Mouse (Mus musculus): ENCODE results near the gene Fam155a. TPM values are rescaled to one million over a fixed set of nuclear protein-coding genes. Genes with fewer than 3 reads are reported as not detected.

Fam155a gene
- total RNA-seq, 2 experiments from 2014 or later, result 105 to 109 TPM

GRCm38 (mm10) chr8:9535730-9536372 lies 235.1 kb downstream of the Fam155a start:
- DNase-seq (ENCODE audit: low spot score in 2 of 2), result no peak
- intact Hi-C loops (cut with DNase I), result no loop called here

GRCm38 (mm10) chr8:9526515-9526914 lies 244.4 kb downstream of the Fam155a start:
- intact Hi-C loops (cut with DNase I), result no loop called here
- no peak for DNase-seq (ENCODE audit: low spot score in 2 of 2)

DNA sequence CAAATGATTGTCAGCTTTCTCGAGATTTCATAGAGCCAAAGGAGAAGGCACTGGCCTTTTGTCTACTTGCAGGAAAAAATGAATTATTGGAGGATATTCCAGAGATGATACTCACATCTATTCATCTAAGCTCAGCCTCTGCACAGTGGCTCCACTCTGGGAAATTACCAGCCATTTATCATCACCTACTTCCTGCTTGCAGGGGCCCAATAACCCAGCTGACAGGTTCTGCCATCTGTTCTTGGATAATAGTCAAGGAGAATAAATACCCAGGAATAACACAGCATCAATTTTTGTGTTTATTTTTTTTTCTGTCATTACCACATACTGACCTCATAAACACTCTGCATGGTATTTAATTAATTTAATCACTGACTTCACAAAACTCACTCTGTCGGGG lies 249.4 kb downstream of the Fam155a start:
- intact Hi-C loops (cut with DNase I), result no loop called here
- no peak for DNase-seq (ENCODE audit: low spot score in 2 of 2)

DNA sequence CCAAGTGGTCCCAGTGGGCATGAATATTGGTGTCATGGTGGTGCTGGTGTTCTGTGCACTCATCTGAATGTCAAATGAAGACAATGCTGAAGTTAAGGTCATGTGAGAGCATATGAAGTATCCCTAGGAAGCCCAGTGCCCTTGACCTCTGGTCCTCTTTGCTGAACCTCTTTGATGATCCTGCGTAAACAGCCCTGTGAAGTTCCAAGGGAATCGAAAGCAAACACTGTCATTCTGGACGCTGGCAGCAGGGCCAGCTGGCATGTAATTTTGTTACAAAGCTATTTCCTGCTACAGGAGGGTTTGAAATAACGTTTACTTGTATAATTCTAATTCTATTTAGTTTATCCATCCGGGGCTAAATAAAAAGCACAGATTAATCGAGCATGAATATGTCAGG lies 270.2 kb downstream of the Fam155a start:
- intact Hi-C loops (cut with DNase I), result no loop called here
- no peak for DNase-seq (ENCODE audit: low spot score in 2 of 2)

DNA sequence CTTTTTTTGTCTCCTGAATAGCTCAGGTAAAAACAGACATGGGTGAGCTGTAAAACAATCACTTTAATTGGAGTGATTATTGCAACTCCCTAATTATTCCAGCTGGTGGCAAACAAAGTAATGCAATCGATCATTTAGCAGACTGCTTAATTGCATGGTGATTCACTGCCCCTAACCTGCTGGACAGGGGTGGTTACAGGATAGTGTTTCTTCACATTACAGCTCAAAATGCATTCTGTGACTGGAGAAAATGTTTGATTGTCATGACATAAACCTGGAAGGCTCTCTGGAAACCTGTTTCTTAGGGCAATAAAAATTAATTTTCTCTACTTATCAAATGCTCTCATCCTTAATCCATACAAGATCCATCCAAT lies 276.7 kb downstream of the Fam155a start:
- intact Hi-C loops (cut with DNase I), result no loop called here
- DNase-seq (ENCODE audit: low spot score in 2 of 2), result no peak

DNA sequence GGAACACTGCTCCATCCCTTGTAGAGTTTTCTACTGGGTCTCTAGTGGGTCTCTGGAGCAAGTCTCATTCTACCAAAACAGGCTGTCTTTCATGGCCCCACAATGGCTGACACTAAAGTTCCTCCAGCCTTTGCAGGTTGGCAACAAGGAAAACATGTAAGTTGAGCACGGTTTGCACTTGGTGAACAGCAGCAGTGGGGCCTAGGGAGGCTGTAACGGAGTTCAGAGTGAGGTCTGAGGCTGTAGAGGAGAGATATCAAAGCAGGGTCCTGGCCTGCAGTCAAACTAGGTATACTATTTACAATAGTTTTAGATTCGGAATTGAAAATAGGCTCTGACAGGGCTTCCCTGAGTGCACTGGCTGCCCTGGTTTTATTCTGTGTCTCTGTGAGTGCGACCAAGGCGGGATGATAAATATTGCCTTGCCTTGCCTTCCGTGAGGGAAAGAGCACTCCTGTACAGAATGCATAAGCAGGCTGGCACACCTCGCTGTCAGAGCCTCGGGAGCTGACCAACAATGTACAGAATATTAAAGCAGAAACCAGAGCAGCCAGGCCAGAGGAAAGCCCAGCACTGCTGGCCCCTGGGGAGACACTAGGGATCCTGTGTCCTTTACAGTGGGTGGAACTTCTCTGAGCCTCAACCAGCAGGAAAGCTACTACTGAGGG lies 277.3 kb downstream of the Fam155a start:
- DNase-seq (ENCODE audit: low spot score in 2 of 2), result no peak
- intact Hi-C loops (cut with DNase I), result no loop called here

GRCm38 (mm10) chr8:9482565-9482964 lies 288.4 kb downstream of the Fam155a start:
- intact Hi-C loops (cut with DNase I), result no loop called here
- DNase-seq (ENCODE audit: low spot score in 2 of 2), result no peak

- intact Hi-C loops (cut with DNase I), result no loop called here
- no peak for DNase-seq (ENCODE audit: low spot score in 2 of 2)
Observed at GRCm38 (mm10) chr8:9471290-9471689, 299.7 kb downstream of the Fam155a start.

GRCm38 (mm10) chr8:9470114-9470513 lies 300.8 kb downstream of the Fam155a start:
- no peak for DNase-seq (ENCODE audit: low spot score in 2 of 2)
- intact Hi-C loops (cut with DNase I), result no loop called here

GRCm38 (mm10) chr8:9461111-9461510 lies 309.9 kb downstream of the Fam155a start:
- intact Hi-C loops (cut with DNase I), result no loop called here
- DNase-seq (ENCODE audit: low spot score in 2 of 2), result no peak

- intact Hi-C loops (cut with DNase I), result no loop called here
- no peak for DNase-seq (ENCODE audit: low spot score in 2 of 2)
Observed at GRCm38 (mm10) chr8:9460707-9461106, 310.3 kb downstream of the Fam155a start.

DNA sequence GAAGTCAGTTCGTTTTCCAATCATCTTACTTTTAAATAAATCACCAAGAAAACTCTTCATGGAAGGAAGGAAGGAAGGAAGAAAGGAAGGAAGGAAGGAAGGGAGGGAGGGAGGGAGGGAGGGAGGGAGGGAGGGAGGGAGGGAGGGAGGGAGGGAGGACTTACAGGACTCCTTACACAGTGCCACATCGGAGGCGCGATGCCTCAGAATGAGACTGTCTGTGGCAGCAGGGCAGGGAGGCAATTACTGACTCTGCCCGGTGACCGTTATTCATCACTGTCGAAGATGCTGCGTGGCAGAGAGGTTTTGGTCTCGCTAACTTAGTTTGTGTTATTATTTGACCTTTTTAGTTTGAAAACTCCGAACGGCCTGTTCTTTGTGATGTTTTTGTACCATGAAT lies 312.3 kb downstream of the Fam155a start:
- intact Hi-C loops (cut with DNase I), result no loop called here
- no peak for DNase-seq (ENCODE audit: low spot score in 2 of 2)

DNA sequence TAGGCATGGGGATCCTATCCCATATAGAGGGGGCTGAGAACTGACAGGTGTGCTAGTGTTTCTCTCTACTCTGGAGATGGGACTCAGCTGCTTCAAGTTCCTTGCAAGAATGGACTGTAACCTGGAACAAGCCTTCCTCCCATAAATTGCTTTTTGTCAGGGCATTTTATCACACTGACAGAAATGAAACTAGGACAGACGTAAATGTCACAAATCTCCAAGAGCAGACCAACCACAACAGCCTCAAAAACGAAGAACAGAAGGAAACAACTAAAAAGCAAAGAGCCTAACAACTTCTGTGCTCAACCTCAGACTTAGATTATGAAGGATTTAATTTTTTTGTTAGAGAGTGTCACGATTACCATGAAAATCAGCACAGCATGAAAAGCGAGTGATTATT lies 315.8 kb downstream of the Fam155a start:
- no peak for DNase-seq (ENCODE audit: low spot score in 2 of 2)
- intact Hi-C loops (cut with DNase I), result no loop called here

GRCm38 (mm10) chr8:9453742-9454141 lies 317.2 kb downstream of the Fam155a start:
- intact Hi-C loops (cut with DNase I), result no loop called here
- no peak for DNase-seq (ENCODE audit: low spot score in 2 of 2)

DNA sequence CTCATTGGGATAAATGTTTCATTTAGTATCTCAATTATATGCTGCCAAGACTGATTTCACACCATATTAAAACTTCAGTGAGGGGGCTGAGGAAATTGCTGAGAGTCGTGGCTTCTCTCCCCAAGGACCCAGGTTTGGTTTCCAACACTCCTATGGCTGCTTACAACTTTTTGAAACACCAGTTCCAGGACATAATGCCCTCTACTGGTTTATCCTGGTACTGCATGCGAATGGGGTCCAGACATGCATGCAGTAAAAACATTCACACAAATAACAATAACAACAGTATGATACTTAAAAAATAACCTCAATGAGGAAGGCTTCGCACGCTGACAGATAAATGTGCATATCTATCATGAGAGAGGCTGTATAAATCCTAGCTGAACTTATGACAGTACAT lies 319.4 kb downstream of the Fam155a start:
- no peak for DNase-seq (ENCODE audit: low spot score in 2 of 2)
- intact Hi-C loops (cut with DNase I), result no loop called here

DNA sequence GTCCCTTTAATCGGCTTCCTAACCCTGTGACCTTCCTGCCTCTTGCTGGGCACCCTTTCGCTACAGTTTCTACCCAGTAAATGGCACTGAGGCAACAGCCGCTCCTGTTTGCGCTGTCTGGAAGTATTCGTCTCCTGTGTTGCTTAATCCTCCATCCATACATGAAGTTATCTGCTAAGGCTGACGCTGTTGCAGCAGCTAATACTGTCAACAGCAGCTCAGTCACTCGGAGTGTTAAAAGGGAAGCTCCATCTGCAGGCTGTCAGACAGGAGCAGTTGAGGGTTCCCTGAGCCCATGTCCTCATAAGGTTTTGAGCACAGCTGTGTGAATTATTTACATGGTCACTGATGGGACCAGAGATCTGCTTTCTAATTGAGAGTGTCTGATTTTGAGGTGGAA lies 322.3 kb downstream of the Fam155a start:
- DNase-seq (ENCODE audit: low spot score in 2 of 2), result no peak
- intact Hi-C loops (cut with DNase I), result no loop called here

DNA sequence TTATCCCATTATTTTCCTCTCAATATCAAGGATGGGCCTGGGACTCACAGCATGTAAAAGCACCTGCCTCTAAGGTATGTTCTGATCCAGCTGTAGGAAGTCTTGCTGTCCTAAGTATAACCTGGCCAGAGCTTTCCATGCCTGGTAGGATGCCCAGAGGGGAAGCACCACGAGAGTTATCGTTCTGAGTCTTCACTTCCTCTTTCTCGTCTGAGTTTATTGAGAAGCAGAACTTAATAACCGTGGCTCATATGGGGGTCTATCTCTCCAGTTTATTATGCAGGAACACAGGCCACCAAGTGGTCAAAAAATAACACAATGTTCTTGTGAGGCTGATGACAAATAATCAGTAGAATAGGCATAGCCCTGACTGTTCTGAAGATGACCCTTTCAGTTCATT lies 333.1 kb downstream of the Fam155a start:
- DNase-seq (ENCODE audit: low spot score in 2 of 2), result no peak
- intact Hi-C loops (cut with DNase I), result no loop called here

DNA sequence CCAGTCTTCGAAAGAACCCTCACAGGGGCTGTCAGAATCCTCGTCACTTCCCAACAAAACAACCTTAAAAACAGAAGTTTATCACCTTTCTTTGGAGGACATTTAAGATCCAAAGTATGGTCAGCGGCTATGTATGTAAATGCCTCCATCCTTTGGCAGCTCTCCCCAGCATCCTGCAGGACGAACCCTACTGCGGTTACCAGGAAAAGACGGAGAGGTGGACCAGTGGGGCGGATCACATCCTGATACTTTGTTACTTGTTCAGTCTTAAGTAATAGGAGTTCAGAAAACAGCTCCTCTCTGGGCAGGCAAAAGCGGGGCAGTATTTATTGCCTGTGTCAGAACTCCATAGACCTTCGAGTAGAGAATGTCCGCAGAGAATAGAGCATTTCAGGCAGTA lies 335.5 kb downstream of the Fam155a start:
- DNase-seq (ENCODE audit: low spot score in 2 of 2), result peak in 1 of 2 experiments; percentile 25

GRCm38 (mm10) chr8:9432635-9433372 lies 338.2 kb downstream of the Fam155a start:
- intact Hi-C loops (cut with DNase I), result no loop called here

More for the DNA sequence above, 335.5 kb downstream of the Fam155a start:
- intact Hi-C loops (cut with DNase I), result no loop called here

DNA sequence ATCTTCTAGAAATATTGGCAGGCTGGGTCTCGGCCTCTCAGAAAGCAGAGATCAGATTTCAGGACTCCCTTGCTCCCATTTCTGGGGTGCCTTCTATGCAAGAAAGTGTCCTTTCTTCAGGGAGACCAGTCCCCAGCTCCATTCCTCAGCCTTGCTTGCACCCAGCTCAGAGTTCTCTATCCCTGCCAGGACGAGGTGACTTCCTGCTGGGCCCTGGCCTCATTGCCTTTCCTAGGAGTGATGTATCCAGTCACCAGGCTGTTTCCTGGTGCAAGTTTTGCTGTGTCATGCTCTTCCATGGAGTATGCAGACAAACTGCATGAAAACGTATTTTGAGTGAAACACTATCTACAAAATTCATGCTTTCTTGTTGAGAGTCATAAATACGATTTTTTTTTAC lies 342.1 kb downstream of the Fam155a start:
- DNase-seq (ENCODE audit: low spot score in 2 of 2), result no peak
- intact Hi-C loops (cut with DNase I), result no loop called here

More at GRCm38 (mm10) chr8:9432635-9433372, 338.2 kb downstream of the Fam155a start:
- no peak for DNase-seq (ENCODE audit: low spot score in 2 of 2)

DNA sequence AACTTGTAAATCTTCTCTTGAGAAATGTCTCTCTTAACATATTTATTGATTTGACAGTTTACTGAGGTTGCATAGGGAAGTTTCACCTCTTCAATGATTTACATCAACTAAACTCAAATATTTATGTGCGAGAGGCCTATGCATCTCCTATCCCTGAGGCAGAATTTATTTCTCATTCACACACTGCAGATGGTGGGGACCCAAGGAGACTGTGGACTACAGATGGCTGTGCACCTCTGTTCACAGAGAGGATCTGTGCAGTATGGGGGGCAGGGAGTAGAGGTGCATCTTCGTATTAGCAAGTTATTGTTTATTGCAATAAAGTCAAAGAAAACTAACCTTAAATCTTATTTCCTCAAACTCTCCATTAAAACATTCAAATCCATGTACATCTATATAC lies 346.9 kb downstream of the Fam155a start:
- DNase-seq (ENCODE audit: low spot score in 2 of 2), result no peak
- intact Hi-C loops (cut with DNase I), result no loop called here

Data from left cerebral cortex, postnatal 25 days (tissue).